Mouse (Mus musculus) cerebellum, postnatal 10 days (tissue): ENCODE measurements around the gene Tbc1d10b.

Experiments
- DNase-seq, 2 experiments: peaks; one replicate each; pipeline ENCODE4 v3.0.0; 2021; ENCODE audit warnings: mixed read lengths in 2 of 2

Tbc1d10b gene

DNA sequence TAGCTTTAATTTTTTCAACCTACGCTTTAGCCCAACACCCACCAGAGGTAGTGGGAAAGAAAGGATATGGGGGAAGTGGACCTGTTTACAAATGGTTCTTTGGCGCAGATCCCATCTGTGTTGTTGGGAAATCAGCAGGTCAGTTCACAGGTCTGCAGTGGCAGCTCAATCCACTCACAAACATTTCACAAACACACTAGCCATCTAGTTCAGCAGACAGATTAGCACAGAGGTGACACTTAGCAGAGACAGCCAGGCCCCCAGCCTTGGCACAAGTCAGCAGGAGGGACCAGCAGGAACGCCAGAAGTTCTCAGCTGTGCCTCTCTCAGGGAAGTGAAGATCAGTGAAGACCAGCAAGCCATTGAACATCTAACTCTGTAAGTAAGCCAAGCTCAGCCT lies 60.4 kb downstream of the Tbc1d10b start:
- DNase-seq, result no peak
